Mouse (Mus musculus): ENCODE data around the gene Actrt2. TPM values are rescaled to one million over a fixed set of nuclear protein-coding genes. Genes with fewer than 3 reads are reported as not detected.
A peak's percentile ranks its signal among the peaks of the same experiment; 100 is the strongest.

Actrt2 gene
- polyA plus RNA-seq, 1 experiment from 2014 or later, result not detected

- Histone ChIP-seq H3K4me3 (no peak overlapping the region), H3K27me3 (no peaks in the 10 kb centered on the region), H3K27ac (no peak overlapping the region), H3K9ac (no peak overlapping the region), H3K4me2 (no peak overlapping the region), H3K9me3 (replicated peaks) (no peaks in the 10 kb centered on the region), H3K4me1 (peaks cover 14% of the 10 kb centered on the region), H3K36me3 (ENCODE audit: poor library complexity, severe bottlenecking) (no peaks in the 10 kb centered on the region)
- WGBS, result 93% methylated on average over 13 of the region's 13 CpGs
- no peak for ATAC-seq
Observed at GRCm38 (mm10) chr4:154700921-154701412, 33.3 kb upstream of the Actrt2 start.

GRCm38 (mm10) chr4:154700436-154700835, 32.8 kb upstream of the Actrt2 start:
- Histone ChIP-seq H3K4me1 (peaks cover 14% of the 10 kb centered on the region), H3K9me3 (replicated peaks) (no peaks in the 10 kb centered on the region), H3K36me3 (ENCODE audit: poor library complexity, severe bottlenecking) (no peaks in the 10 kb centered on the region), H3K4me3 (no peak overlapping the region), H3K27me3 (no peaks in the 10 kb centered on the region), H3K9ac (no peak overlapping the region), H3K27ac (no peak overlapping the region), H3K4me2 (no peak overlapping the region)
- WGBS, result 94% methylated on average over 6 of the region's 6 CpGs
- no peak for ATAC-seq

- WGBS, result 92% methylated on average over 8 of the region's 8 CpGs
Observed at GRCm38 (mm10) chr4:154699236-154699635, 31.6 kb upstream of the Actrt2 start.

GRCm38 (mm10) chr4:154698631-154699030, 31.0 kb upstream of the Actrt2 start:
- Histone ChIP-seq H3K4me1 (peaks cover 18% of the 10 kb centered on the region), H3K36me3 (ENCODE audit: poor library complexity, severe bottlenecking) (no peaks in the 10 kb centered on the region), H3K9ac (no peak overlapping the region), H3K27me3 (no peaks in the 10 kb centered on the region), H3K27ac (no peak overlapping the region), H3K4me2 (no peak overlapping the region), H3K4me3 (no peak overlapping the region), H3K9me3 (replicated peaks) (no peaks in the 10 kb centered on the region)
- WGBS, result 92% methylated on average over 1 of the region's 1 CpGs
- ATAC-seq, result no peak

More at GRCm38 (mm10) chr4:154699236-154699635, 31.6 kb upstream of the Actrt2 start:
- no peak overlapping the region for H3K9ac ChIP-seq
- no peaks in the 10 kb centered on the region for H3K36me3 ChIP-seq (ENCODE audit: poor library complexity, severe bottlenecking)
- H3K4me3 ChIP-seq, result no peak overlapping the region
- H3K4me2 ChIP-seq, result no peak overlapping the region
- no peaks in the 10 kb centered on the region for H3K9me3 ChIP-seq (replicated peaks)
- H3K27ac ChIP-seq, result no peak overlapping the region
- ATAC-seq, result no peak
- no peaks in the 10 kb centered on the region for H3K27me3 ChIP-seq
- peaks cover 14% of the 10 kb centered on the region for H3K4me1 ChIP-seq

- Histone ChIP-seq H3K27ac (no peak overlapping the region), H3K9me3 (replicated peaks) (no peaks in the 10 kb centered on the region), H3K4me3 (no peak overlapping the region), H3K27me3 (no peaks in the 10 kb centered on the region), H3K4me1 (peaks cover 23% of the 10 kb centered on the region), H3K9ac (no peak overlapping the region), H3K36me3 (ENCODE audit: poor library complexity, severe bottlenecking) (no peaks in the 10 kb centered on the region), H3K4me2 (no peak overlapping the region)
- no peak for ATAC-seq
- WGBS, result 59% methylated on average over 16 of the region's 16 CpGs
Observed at GRCm38 (mm10) chr4:154698021-154698590, 30.4 kb upstream of the Actrt2 start.

- H3K27me3 ChIP-seq, result no peaks in the 10 kb centered on the region
- ATAC-seq, result no peak
- H3K9me3 ChIP-seq (replicated peaks), result no peaks in the 10 kb centered on the region
- no peak overlapping the region for H3K27ac ChIP-seq
- WGBS, result 80% methylated on average over 5 of the region's 5 CpGs
- H3K4me2 ChIP-seq, result no peak overlapping the region
- no peak overlapping the region for H3K4me3 ChIP-seq
- peaks cover 28% of the 10 kb centered on the region for H3K4me1 ChIP-seq
- no peak overlapping the region for H3K9ac ChIP-seq
- no peaks in the 10 kb centered on the region for H3K36me3 ChIP-seq (ENCODE audit: poor library complexity, severe bottlenecking)
Observed at GRCm38 (mm10) chr4:154697476-154697875, 29.8 kb upstream of the Actrt2 start.

GRCm38 (mm10) chr4:154696552-154696951, 28.9 kb upstream of the Actrt2 start:
- Histone ChIP-seq H3K4me2 (no peak overlapping the region), H3K4me1 (peaks cover 28% of the 10 kb centered on the region), H3K36me3 (ENCODE audit: poor library complexity, severe bottlenecking) (no peaks in the 10 kb centered on the region), H3K27ac (no peak overlapping the region), H3K9me3 (replicated peaks) (no peaks in the 10 kb centered on the region), H3K27me3 (no peaks in the 10 kb centered on the region), H3K4me3 (no peak overlapping the region), H3K9ac (no peak overlapping the region)
- 79% methylated on average over 5 of the region's 5 CpGs for WGBS
- ATAC-seq, result no peak

- H3K4me1 ChIP-seq, result peaks cover 28% of the 10 kb centered on the region
- H3K27ac ChIP-seq, result no peak overlapping the region
- H3K9me3 ChIP-seq (replicated peaks), result no peaks in the 10 kb centered on the region
- 38% methylated on average over 4 of the region's 4 CpGs for WGBS
- no peak overlapping the region for H3K4me2 ChIP-seq
- no peak for ATAC-seq
- H3K9ac ChIP-seq, result no peak overlapping the region
- H3K36me3 ChIP-seq (ENCODE audit: poor library complexity, severe bottlenecking), result no peaks in the 10 kb centered on the region
- H3K4me3 ChIP-seq, result no peak overlapping the region
- no peaks in the 10 kb centered on the region for H3K27me3 ChIP-seq
Observed at GRCm38 (mm10) chr4:154696146-154696545, 28.5 kb upstream of the Actrt2 start.

GRCm38 (mm10) chr4:154694361-154694760, 26.7 kb upstream of the Actrt2 start:
- H3K4me1 ChIP-seq, result peaks cover 28% of the 10 kb centered on the region
- H3K27ac ChIP-seq, result no peak overlapping the region
- no peaks in the 10 kb centered on the region for H3K36me3 ChIP-seq (ENCODE audit: poor library complexity, severe bottlenecking)
- H3K9me3 ChIP-seq (replicated peaks), result no peaks in the 10 kb centered on the region
- no peak overlapping the region for H3K4me3 ChIP-seq
- no peaks in the 10 kb centered on the region for H3K27me3 ChIP-seq
- H3K9ac ChIP-seq, result no peak overlapping the region
- no peak for ATAC-seq
- H3K4me2 ChIP-seq, result no peak overlapping the region
- WGBS, result 92% methylated on average over 5 of the region's 5 CpGs

GRCm38 (mm10) chr4:154693348-154694015, 25.8 kb upstream of the Actrt2 start:
- Histone ChIP-seq H3K27me3 (no peaks in the 10 kb centered on the region), H3K4me3 (no peak overlapping the region), H3K4me2 (peak overlapping the region; percentile 14), H3K4me1 (peaks cover 27% of the 10 kb centered on the region), H3K9me3 (replicated peaks) (no peaks in the 10 kb centered on the region), H3K9ac (no peak overlapping the region), H3K27ac (no peak overlapping the region), H3K36me3 (ENCODE audit: poor library complexity, severe bottlenecking) (no peaks in the 10 kb centered on the region)
- 40% methylated on average over 20 of the region's 20 CpGs for WGBS
- peak; percentile 45; the same call in 1 of the 2 replicates for ATAC-seq

- H3K4me3 ChIP-seq, result no peak overlapping the region
- H3K9me3 ChIP-seq (replicated peaks), result no peaks in the 10 kb centered on the region
- H3K27me3 ChIP-seq, result peaks cover 4% of the 10 kb centered on the region; the same call in 1 of the 2 replicates
- H3K4me1 ChIP-seq, result no peaks in the 10 kb centered on the region
- H3K4me2 ChIP-seq, result no peak overlapping the region
- H3K27ac ChIP-seq, result no peak overlapping the region
- WGBS, result 90% methylated on average over 5 of the region's 5 CpGs
- H3K9ac ChIP-seq, result no peak overlapping the region
- no peaks in the 10 kb centered on the region for H3K36me3 ChIP-seq (ENCODE audit: poor library complexity, severe bottlenecking)
- ATAC-seq, result no peak
Observed at GRCm38 (mm10) chr4:154683068-154683752, 15.5 kb upstream of the Actrt2 start.

- no peak overlapping the region for H3K4me2 ChIP-seq
- no peak overlapping the region for H3K9ac ChIP-seq
- H3K36me3 ChIP-seq (ENCODE audit: poor library complexity, severe bottlenecking), result no peaks in the 10 kb centered on the region
- H3K9me3 ChIP-seq (replicated peaks), result no peaks in the 10 kb centered on the region
- no peaks in the 10 kb centered on the region for H3K4me1 ChIP-seq
- H3K27ac ChIP-seq, result no peak overlapping the region
- ATAC-seq, result no peak
- WGBS, result 48% methylated on average over 14 of the region's 14 CpGs
- H3K4me3 ChIP-seq, result no peak overlapping the region
- 0 out of 2 replicates have a peak, but pooled peaks cover 7% of the 10 kb centered on the region for H3K27me3 ChIP-seq
Observed at GRCm38 (mm10) chr4:154682311-154682710, 14.6 kb upstream of the Actrt2 start.

Measured in forebrain, embryonic 13.5 days (tissue).